Mouse (Mus musculus) heart, postnatal 0 days (tissue): Measurements from ENCODE around the gene Vangl2. TPM values are rescaled to one million over a fixed set of nuclear protein-coding genes. Genes with fewer than 3 reads are reported as not detected.

ENCODE experiments used
- ATAC-seq: fragments of 200-750 bp; cut with Nextera tagmentation; 2 replicates; pipeline ENCODE4 v1.8.0; 2017; ENCODE audit warnings: low read depth, moderate number of reproducible peaks, moderate library complexity; ENCODE audit not compliant: insufficient read depth
- DNase-seq: peaks from one replicate; pipeline ENCODE4 v3.0.0-alpha.2; 2016; ENCODE audit warnings: low spot score
- H3K27ac ChIP-seq: fragments of 300-500 bp; sonication (generic); 2 replicates; pipeline ENCODE4 v1.5.1; 2014; ENCODE audit warnings: low read depth, mild to moderate bottlenecking
- H3K27me3 ChIP-seq: fragments of 300-500 bp; sonication (generic); 2 replicates; pipeline ENCODE4 v1.6.1; 2014; ENCODE audit warnings: low read length, mixed read lengths; ENCODE audit not compliant: control insufficient read depth, insufficient read depth
- H3K36me3 ChIP-seq: fragments of 300-500 bp; sonication (generic); replicated peaks from 2 replicates; pipeline ENCODE4 v1.6.1; 2014; ENCODE audit warnings: low read length, mixed read lengths; ENCODE audit not compliant: control insufficient read depth, insufficient read depth
- H3K4me1 ChIP-seq: fragments of 300-500 bp; sonication (generic); 2 replicates; pipeline ENCODE4 v1.6.1; 2014; ENCODE audit warnings: antibody characterized with exemption; ENCODE audit not compliant: control insufficient read depth, insufficient read depth
- H3K4me2 ChIP-seq: fragments of 300-500 bp; sonication (generic); 2 replicates; pipeline ENCODE4 v1.6.1; 2014; ENCODE audit warnings: low read depth, mild to moderate bottlenecking, low read length, moderate library complexity
- H3K4me3 ChIP-seq: fragments of 300-500 bp; sonication (generic); 2 replicates; pipeline ENCODE4 v1.5.1; 2014; ENCODE audit warnings: low read depth, low read length
- H3K9ac ChIP-seq: fragments of 300-500 bp; sonication (generic); replicated peaks from 2 replicates; pipeline ENCODE4 v1.6.1; 2014; ENCODE audit warnings: low read depth, low read length, mixed read lengths
- H3K9me3 ChIP-seq: fragments of 300-500 bp; sonication (generic); replicated peaks from 2 replicates; pipeline ENCODE4 v1.6.1; 2016; ENCODE audit warnings: low read length; ENCODE audit not compliant: control insufficient read depth
- CTCF ChIP-seq: IDR thresholded peaks from 2 replicates; pipeline ENCODE4 v1.5.1; 2016; ENCODE audit warnings: antibody characterized with exemption, control low read depth, low read depth
- EP300 ChIP-seq: IDR thresholded peaks from 2 replicates; pipeline ENCODE4 v1.6.1; 2016; ENCODE audit warnings: antibody characterized with exemption, low read depth
- WGBS: fragments of 180-500 bp; shearing (Covaris S2); extraction: QIAGEN DNeasy Blood & Tissue Kit; methylation state at CpG from one replicate; pipeline ENCODE4 v1.1.7; 2014; 5-methylcytosine and 5-hydroxymethylcytosine counted together
- polyA plus RNA-seq: library from polyadenylated mRNA; unstranded; fragments of >200 nt; fragmentation: Nextera tagmentation; extraction: Ambion mirVana; gene quantifications from 2 replicates; pipeline ENCODE4 v1.2.1, GENCODE M21; 2015
- total RNA-seq: library from RNA; depleted of rRNA; stranded (reverse); fragments of >200 nt; gene quantifications from 2 replicates; pipeline ENCODE4 v1.2.3, GENCODE M21; 2014; ENCODE audit warnings: low replicate concordance

The Vangl2 gene
- total and polyA plus RNA-seq, 2 experiments from 2014 or later = 5.2 to 11.2 TPM

DNA sequence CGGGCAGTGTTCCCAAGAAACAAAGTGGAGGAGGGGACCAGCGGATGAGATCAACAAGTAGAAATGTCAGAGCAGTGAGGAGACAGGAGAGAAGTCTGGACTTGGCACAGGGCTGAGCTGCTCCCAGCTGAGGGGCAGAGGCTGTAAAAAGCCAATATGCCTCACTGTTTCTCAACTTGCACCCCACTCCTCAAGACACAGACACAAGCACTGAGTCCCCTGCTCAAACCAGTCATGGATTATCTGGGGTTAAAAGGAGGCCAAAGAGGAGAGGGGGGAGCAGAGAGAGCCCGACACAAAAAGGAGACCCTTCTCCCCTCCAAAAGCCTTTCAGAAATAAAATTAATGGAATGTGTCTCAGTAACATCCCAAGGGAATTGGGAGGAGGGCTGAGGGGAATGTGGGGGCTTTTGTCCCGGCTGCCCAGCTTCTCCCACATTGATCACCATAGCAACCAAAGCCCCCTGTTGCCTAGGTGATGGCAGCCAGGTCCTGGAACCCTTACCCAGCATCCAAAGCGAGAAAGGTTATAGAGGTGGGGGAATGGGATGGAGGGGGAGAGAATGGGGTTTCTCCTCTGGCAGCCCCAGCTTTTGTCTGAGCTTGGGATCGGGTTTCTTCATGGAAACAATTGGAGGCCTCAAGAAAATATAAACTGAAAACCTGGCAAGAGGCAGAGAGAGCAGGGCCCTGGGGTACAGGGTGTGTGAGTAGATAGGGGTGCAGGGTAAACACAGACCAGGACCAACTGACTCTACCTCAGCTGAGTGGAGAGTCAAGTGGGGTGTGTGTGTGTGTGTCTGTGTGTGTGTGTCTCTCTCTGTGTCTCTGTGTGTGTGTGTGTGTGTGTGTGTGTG is 11.4 kb downstream of the Vangl2 start:
- H3K27ac ChIP-seq = no peak overlapping the region

GRCm38 (mm10) chr1:172016031-172016430 is 12.2 kb downstream of the Vangl2 start:
- 45% methylated on average over 8 of the region's 8 CpGs for WGBS

More for the DNA sequence above, 11.4 kb downstream of the Vangl2 start:
- DNase-seq (no peak), ATAC-seq (no peak)
- 63% methylated on average over 6 of the region's 6 CpGs for whole genome bisulfite sequencing
- TF ChIP-seq EP300 (no peak), CTCF (no peak)
- Histone ChIP-seq H3K9me3 (no peaks in the 10 kb centered on the region), H3K9ac (no peak overlapping the region), H3K4me1 (peaks cover 11% of the 10 kb centered on the region; the same call in 1 of the 2 replicates), H3K36me3 (no peaks in the 10 kb centered on the region), H3K4me2 (no peak overlapping the region), H3K27me3 (no peaks in the 10 kb centered on the region), H3K4me3 (no peak overlapping the region)

GRCm38 (mm10) chr1:172015312-172015939 is 12.8 kb downstream of the Vangl2 start:
- peak overlapping the region; percentile 35; the same call in 1 of the 2 replicates for H3K4me2 ChIP-seq
- H3K9me3 ChIP-seq = no peaks in the 10 kb centered on the region
- no peak overlapping the region for H3K9ac ChIP-seq
- H3K4me3 ChIP-seq = no peak overlapping the region
- DNase-seq (no peak), ATAC-seq (no peak)
- TF ChIP-seq EP300 (no peak), CTCF (no peak)
- peaks cover 11% of the 10 kb centered on the region; the same call in 1 of the 2 replicates for H3K4me1 ChIP-seq
- no peak overlapping the region; the same call in 1 of the 2 replicates for H3K27ac ChIP-seq
- H3K27me3 ChIP-seq = no peaks in the 10 kb centered on the region
- no peaks in the 10 kb centered on the region for H3K36me3 ChIP-seq
- WGBS = 76% methylated on average over 9 of the region's 9 CpGs

More at GRCm38 (mm10) chr1:172016031-172016430, 12.2 kb downstream of the Vangl2 start:
- Histone ChIP-seq H3K4me1 (peaks cover 11% of the 10 kb centered on the region; the same call in 1 of the 2 replicates), H3K9ac (no peak overlapping the region), H3K27ac (no peak overlapping the region; the same call in 1 of the 2 replicates), H3K27me3 (no peaks in the 10 kb centered on the region), H3K4me3 (no peak overlapping the region), H3K4me2 (peak overlapping the region; percentile 35; the same call in 1 of the 2 replicates), H3K36me3 (no peaks in the 10 kb centered on the region), H3K9me3 (no peaks in the 10 kb centered on the region)
- ATAC-seq (no peak), DNase-seq (no peak)
- TF ChIP-seq CTCF (no peak), EP300 (no peak)

GRCm38 (mm10) chr1:172014771-172015170 is 13.5 kb downstream of the Vangl2 start:
- Histone ChIP-seq H3K4me3 (no peak overlapping the region), H3K9ac (no peak overlapping the region), H3K4me1 (peaks cover 11% of the 10 kb centered on the region; the same call in 1 of the 2 replicates), H3K36me3 (peaks cover 5% of the 10 kb centered on the region), H3K27me3 (no peaks in the 10 kb centered on the region), H3K27ac (no peak overlapping the region), H3K4me2 (no peak overlapping the region), H3K9me3 (no peaks in the 10 kb centered on the region)
- no peak for ATAC-seq
- TF ChIP-seq EP300 (no peak), CTCF (no peak)
- 87% methylated on average over 9 of the region's 9 CpGs for WGBS
- no peak for DNase-seq

DNA sequence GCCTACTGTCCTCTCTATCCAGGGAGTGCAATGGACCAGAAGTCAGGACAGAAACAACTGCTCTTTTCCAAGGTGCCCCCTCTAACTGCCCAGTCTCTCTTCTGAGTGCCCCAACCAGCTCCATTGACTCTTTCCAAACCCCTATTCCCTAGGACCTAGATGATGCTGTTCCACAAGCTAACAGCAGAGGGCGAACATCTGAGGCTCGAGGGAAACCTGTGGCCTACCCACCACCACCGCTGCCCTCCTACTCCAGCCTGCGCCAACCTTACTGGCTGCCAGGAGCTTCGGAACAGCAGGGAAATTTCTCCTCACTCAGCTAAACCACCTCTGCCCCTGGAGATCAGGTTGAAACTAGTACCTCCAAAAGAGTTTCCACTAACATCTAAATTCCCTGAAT is 16.2 kb downstream of the Vangl2 start:
- no peak for TF ChIP-seq EP300
- peak; percentile 86 for TF ChIP-seq CTCF
- 24% methylated on average over 5 of the region's 5 CpGs for WGBS
- peaks cover 11% of the 10 kb centered on the region; the same call in 1 of the 2 replicates for H3K4me1 ChIP-seq
- no peaks in the 10 kb centered on the region for H3K27me3 ChIP-seq
- no peaks in the 10 kb centered on the region for H3K9me3 ChIP-seq
- no peak overlapping the region for H3K4me2 ChIP-seq
- ATAC-seq (peak; percentile 71; the same call in 1 of the 2 replicates), DNase-seq (peak; percentile 71)
- H3K9ac ChIP-seq = no peak overlapping the region
- no peak overlapping the region for H3K4me3 ChIP-seq
- peaks cover 26% of the 10 kb centered on the region for H3K36me3 ChIP-seq
- H3K27ac ChIP-seq = no peak overlapping the region
